Mouse (Mus musculus) thymus, postnatal 25 days (tissue): ENCODE measurements around the gene Zfp74.
A peak's percentile ranks its signal among the peaks of the same experiment; 100 is the strongest.

ENCODE experiments used
- DNase-seq: peaks from one replicate; pipeline ENCODE4 v3.0.0; 2022

Gene Zfp74

GRCm38 (mm10) chr7:29943720-29944119 is 10.2 kb downstream of the Zfp74 start:
- no peak for DNase-seq

GRCm38 (mm10) chr7:29942740-29943139 is 11.1 kb downstream of the Zfp74 start:
- DNase-seq = no peak

- DNase-seq = no peak
Observed at GRCm38 (mm10) chr7:29941027-29941426, 12.9 kb downstream of the Zfp74 start.

- DNase-seq = no peak
Observed at GRCm38 (mm10) chr7:29938856-29939255, 15.0 kb downstream of the Zfp74 start.

GRCm38 (mm10) chr7:29922780-29923179 is 31.1 kb downstream of the Zfp74 start:
- no peak for DNase-seq

- no peak for DNase-seq
Observed at GRCm38 (mm10) chr7:29921439-29922093, 32.3 kb downstream of the Zfp74 start.

- DNase-seq = no peak
Observed at GRCm38 (mm10) chr7:29918062-29918453, 35.8 kb downstream of the Zfp74 start.

- no peak for DNase-seq
Observed at GRCm38 (mm10) chr7:29917371-29918061, 36.4 kb downstream of the Zfp74 start.

GRCm38 (mm10) chr7:29912172-29912571 is 41.7 kb downstream of the Zfp74 start:
- no peak for DNase-seq

- no peak for DNase-seq
Observed at GRCm38 (mm10) chr7:29910252-29910651, 43.6 kb downstream of the Zfp74 start.

GRCm38 (mm10) chr7:29908130-29908950 is 45.5 kb downstream of the Zfp74 start, which contains the start of gene Zfp383:
TSS of gene Zfp383 (plus strand) at chr7:29908223.
- peak; percentile 80 for DNase-seq

GRCm38 (mm10) chr7:29907206-29907605 is 46.7 kb downstream of the Zfp74 start:
- no peak for DNase-seq

GRCm38 (mm10) chr7:29906682-29907058 is 47.2 kb downstream of the Zfp74 start:
- no peak for DNase-seq

GRCm38 (mm10) chr7:29905966-29906681 is 47.8 kb downstream of the Zfp74 start, which contains the start of gene Zfp27:
TSS of gene Zfp27 (minus strand) at chr7:29906572.
- DNase-seq = peak; percentile 56

- no peak for DNase-seq
Observed at GRCm38 (mm10) chr7:29904101-29904500, 49.8 kb downstream of the Zfp74 start.

GRCm38 (mm10) chr7:29898351-29898750 is 55.5 kb downstream of the Zfp74 start:
- no peak for DNase-seq

- no peak for DNase-seq
Observed at GRCm38 (mm10) chr7:29892756-29893155, 61.1 kb downstream of the Zfp74 start.

GRCm38 (mm10) chr7:29890501-29890900 is 63.4 kb downstream of the Zfp74 start:
- no peak for DNase-seq

GRCm38 (mm10) chr7:29880916-29881315 is 73.0 kb downstream of the Zfp74 start:
- no peak for DNase-seq
